Mouse (Mus musculus): ENCODE data around the gene St3gal6. TPM values are rescaled to one million over a fixed set of nuclear protein-coding genes. Genes with fewer than 3 reads are reported as not detected.

The St3gal6 gene
- polyA plus RNA-seq, 1 experiment, result not detected

DNA sequence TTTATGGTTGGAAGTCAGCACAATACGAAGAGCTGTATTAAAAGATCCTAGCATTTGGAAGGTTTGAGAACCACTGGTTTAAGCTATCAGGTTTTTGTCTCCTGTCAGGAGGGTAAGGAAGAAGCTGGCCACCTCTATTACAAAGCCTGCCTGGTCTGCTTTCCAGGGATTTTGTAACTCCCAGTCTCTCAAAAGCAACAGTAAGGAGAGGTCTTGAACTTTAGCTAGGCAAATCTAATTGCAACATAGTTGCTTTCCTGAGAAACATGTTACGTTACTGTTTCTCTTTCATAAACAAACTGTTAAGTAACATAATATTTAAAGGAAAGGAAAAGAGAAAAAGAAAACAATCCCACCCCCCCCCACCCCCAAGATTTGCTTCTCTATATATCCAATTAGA, 12.0 kb upstream of the St3gal6 start:
- Histone ChIP-seq H3K4me1 (ENCODE audit: control insufficient read depth, insufficient read depth, low read length) (no peaks in the 10 kb centered on the region), H3K27ac (ENCODE audit: insufficient read depth, low read depth, low read length) (no peak overlapping the region), H3K4me3 (ENCODE audit: insufficient read depth, low read depth, low read length) (no peak overlapping the region)
- TF ChIP-seq POLR2A (IDR thresholded peaks at IDR 0.05; ENCODE audit: insufficient read depth, low read depth, low read length) (no peak), CTCF (IDR thresholded peaks at IDR 0.05; ENCODE audit: insufficient read depth, low read depth, low read length) (no peak)
- 94% methylated on average over 2 of the region's 2 CpGs for WGBS

DNA sequence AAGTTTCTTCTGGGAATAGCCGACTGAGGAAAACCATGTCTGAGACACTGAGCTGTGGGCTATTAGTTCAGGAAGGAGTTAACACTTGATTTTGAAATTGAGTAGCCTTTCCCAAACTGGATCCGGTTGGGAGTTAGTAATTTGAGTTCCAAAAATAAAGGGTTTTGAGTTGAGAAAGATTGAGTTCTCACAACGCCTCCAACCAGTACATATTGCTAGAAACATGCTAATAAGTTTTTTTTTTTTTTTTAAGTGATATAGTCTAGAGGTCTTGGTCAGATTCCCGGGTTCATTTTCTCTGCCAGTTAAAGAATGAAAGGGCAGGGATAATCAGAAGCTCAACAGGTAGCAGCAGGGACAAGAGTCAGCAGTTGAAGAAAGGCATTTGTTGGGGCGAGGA, 11.2 kb upstream of the St3gal6 start:
- WGBS, result 57% methylated on average over 5 of the region's 5 CpGs
- no peak overlapping the region for H3K27ac ChIP-seq (ENCODE audit: insufficient read depth, low read depth, low read length)
- no peak overlapping the region for H3K4me3 ChIP-seq (ENCODE audit: insufficient read depth, low read depth, low read length)
- TF ChIP-seq CTCF (IDR thresholded peaks at IDR 0.05; ENCODE audit: insufficient read depth, low read depth, low read length), result no peak
- no peak for TF ChIP-seq POLR2A (IDR thresholded peaks at IDR 0.05; ENCODE audit: insufficient read depth, low read depth, low read length)
- H3K4me1 ChIP-seq (ENCODE audit: control insufficient read depth, insufficient read depth, low read length), result no peaks in the 10 kb centered on the region

DNA sequence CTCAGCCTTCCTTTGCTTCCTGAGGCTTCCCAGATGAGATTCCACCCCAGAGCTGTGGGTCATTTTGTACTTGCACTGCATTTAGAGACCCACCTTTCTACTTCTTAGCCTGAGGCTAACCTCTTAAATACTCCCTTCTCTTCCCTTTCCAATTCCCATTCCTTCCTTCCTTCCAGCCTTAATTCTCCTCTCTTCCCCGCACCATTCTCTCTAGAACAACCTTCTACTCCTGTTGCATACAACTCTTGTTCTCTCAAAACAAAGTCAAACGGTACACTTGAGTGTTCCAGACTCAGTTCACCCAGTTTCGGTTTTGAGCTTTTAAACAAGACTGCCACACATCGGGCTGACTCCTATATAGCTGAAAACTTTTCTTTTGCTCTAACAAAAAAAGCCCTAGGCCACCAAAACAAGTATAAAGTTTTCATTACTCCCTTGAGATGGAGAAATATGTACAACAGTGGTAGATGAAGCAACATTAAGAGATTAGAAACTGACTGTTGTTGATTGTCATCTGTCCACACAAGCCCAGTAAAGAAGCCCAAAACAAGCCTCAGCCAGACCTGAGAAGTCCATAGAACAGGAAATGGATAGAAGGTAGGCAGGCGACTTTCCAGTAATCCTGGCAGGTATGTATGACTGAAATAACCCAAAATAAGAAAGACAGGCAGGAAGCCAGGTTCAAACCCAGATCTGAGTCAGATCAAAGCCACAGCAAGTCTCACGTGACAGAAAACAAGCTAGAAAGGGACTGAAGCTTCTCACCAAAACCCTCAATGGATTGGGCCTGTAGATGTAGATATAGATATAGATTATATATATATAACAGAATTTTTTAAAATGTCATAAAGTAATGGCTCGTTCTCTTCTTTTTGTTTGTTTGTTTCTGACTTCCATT, 10.5 kb upstream of the St3gal6 start:
- TF ChIP-seq CTCF (IDR thresholded peaks at IDR 0.05; ENCODE audit: insufficient read depth, low read depth, low read length) (no peak), POLR2A (IDR thresholded peaks at IDR 0.05; ENCODE audit: insufficient read depth, low read depth, low read length) (no peak)
- Histone ChIP-seq H3K4me3 (ENCODE audit: insufficient read depth, low read depth, low read length) (no peak overlapping the region), H3K27ac (ENCODE audit: insufficient read depth, low read depth, low read length) (no peak overlapping the region), H3K4me1 (ENCODE audit: control insufficient read depth, insufficient read depth, low read length) (no peaks in the 10 kb centered on the region)
- WGBS, result 91% methylated on average over 7 of the region's 7 CpGs

DNA sequence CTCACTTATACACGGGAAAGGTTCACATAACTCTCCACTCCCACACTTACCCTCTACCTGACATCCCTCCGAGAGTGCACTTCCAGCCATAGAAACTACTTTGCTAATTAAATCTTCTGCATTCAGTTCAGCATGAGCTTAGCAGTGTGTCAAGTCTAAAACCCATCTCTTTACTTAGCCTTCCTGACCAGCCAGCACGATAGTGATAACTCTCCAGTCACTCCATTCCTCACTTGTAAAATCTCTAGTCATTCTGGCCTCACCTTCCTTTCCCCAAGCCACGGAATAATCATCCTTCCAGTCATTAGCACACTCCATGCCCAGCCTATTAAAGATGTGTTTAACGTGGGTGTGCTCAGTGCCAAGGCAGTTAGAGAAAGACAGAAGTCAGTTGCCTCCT, 9.7 kb upstream of the St3gal6 start:
- TF ChIP-seq POLR2A (IDR thresholded peaks at IDR 0.05; ENCODE audit: insufficient read depth, low read depth, low read length) (no peak), CTCF (IDR thresholded peaks at IDR 0.05; ENCODE audit: insufficient read depth, low read depth, low read length) (no peak)
- 74% methylated on average over 5 of the region's 5 CpGs for WGBS
- no peaks in the 10 kb centered on the region for H3K4me1 ChIP-seq (ENCODE audit: control insufficient read depth, insufficient read depth, low read length)
- no peak overlapping the region for H3K4me3 ChIP-seq (ENCODE audit: insufficient read depth, low read depth, low read length)
- H3K27ac ChIP-seq (ENCODE audit: insufficient read depth, low read depth, low read length), result no peak overlapping the region

DNA sequence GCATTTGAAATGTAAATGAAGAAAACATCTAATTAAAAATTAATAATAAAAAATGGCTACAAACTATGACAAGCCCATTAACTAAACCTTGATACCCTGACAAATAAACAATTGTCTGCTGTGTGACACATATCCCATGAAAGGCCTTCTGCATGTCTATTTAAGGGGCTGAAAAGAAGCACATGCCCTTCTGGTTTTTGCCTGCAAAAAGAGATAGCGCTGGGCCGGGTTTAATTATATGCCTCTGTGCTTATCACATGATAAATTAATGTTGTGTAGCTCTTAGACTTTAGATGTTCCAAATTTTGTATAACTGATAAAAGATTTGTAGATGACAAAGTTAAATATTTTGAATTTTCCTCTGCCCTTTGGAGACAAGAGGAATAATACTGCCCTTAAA, 9.2 kb upstream of the St3gal6 start:
- no peaks in the 10 kb centered on the region for H3K4me1 ChIP-seq (ENCODE audit: control insufficient read depth, insufficient read depth, low read length)
- no peak overlapping the region for H3K4me3 ChIP-seq (ENCODE audit: insufficient read depth, low read depth, low read length)
- no peak for TF ChIP-seq POLR2A (IDR thresholded peaks at IDR 0.05; ENCODE audit: insufficient read depth, low read depth, low read length)
- no peak for TF ChIP-seq CTCF (IDR thresholded peaks at IDR 0.05; ENCODE audit: insufficient read depth, low read depth, low read length)

DNA sequence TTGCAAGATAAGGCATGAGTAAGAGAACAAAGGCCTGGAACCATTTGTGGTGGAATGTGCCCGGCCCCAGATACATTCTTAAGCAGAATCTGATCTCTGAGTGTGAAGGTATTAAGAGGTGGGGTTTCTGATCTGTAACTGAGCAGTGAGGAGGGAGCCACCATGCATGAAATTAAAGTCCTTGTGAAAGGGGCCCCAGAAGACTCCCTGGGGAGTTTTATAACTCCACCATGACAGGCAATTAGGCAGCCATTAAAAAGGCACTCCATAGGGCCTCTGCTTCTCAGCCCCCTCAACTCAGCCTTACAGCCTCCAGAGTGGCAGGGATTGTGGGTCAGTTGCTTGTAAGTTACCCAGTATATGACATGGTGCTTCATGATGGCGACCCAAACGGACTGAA, 8.5 kb upstream of the St3gal6 start:
- TF ChIP-seq POLR2A (IDR thresholded peaks at IDR 0.05; ENCODE audit: insufficient read depth, low read depth, low read length) (no peak), CTCF (IDR thresholded peaks at IDR 0.05; ENCODE audit: insufficient read depth, low read depth, low read length) (no peak)
- Histone ChIP-seq H3K27ac (ENCODE audit: insufficient read depth, low read depth, low read length) (no peak overlapping the region), H3K4me3 (ENCODE audit: insufficient read depth, low read depth, low read length) (no peak overlapping the region), H3K4me1 (ENCODE audit: control insufficient read depth, insufficient read depth, low read length) (no peaks in the 10 kb centered on the region)
- 82% methylated on average over 3 of the region's 3 CpGs for WGBS

More for the DNA sequence above, 9.2 kb upstream of the St3gal6 start:
- no peak overlapping the region for H3K27ac ChIP-seq (ENCODE audit: insufficient read depth, low read depth, low read length)
- 79% methylated on average over 2 of the region's 2 CpGs for WGBS

DNA sequence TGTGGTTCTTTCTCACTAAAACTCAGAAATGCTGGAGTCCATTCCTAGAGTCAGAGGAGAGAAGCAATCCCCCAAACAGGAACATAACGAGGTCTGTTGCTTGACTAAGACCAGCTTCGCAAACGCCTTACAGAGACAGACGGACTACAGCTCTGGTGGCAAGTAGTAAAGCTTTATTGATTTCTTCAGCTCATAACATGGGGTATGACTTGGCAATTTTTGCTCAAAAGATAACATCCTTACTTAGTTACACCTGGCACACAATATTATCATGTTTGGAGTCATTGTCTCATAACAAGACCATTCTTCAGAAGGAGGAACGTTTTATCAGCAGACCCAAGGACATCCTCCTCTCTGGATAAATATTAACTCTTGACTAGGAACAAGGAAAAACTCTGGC, 3.8 kb upstream of the St3gal6 start:
- H3K4me1 ChIP-seq (ENCODE audit: control insufficient read depth, insufficient read depth, low read length), result no peaks in the 10 kb centered on the region
- 75% methylated on average over 5 of the region's 5 CpGs for WGBS
- no peak overlapping the region for H3K27ac ChIP-seq (ENCODE audit: insufficient read depth, low read depth, low read length)
- TF ChIP-seq CTCF (IDR thresholded peaks at IDR 0.05; ENCODE audit: insufficient read depth, low read depth, low read length) (no peak), POLR2A (IDR thresholded peaks at IDR 0.05; ENCODE audit: insufficient read depth, low read depth, low read length) (no peak)
- H3K4me3 ChIP-seq (ENCODE audit: insufficient read depth, low read depth, low read length), result no peak overlapping the region

DNA sequence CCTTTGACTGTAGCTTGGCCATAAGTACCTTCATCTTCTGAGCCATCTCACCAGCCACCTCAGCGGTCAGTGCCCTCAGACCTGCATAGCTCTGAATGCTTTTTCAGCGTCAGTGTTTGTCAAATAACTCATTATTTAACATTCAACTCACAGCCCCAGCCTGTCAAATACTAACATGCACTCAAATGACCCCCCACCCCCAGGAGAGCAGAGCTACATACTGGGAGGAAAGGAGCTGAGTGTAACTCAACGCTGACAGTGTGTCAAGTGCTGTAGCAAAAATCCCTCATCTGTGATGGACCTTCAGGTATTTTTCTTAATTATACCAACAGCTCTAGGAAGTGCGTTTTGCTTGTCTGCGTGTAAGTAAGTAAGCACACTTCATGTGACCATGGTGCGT, 2.7 kb upstream of the St3gal6 start:
- 92% methylated on average over 6 of the region's 6 CpGs for WGBS
- TF ChIP-seq CTCF (IDR thresholded peaks at IDR 0.05; ENCODE audit: insufficient read depth, low read depth, low read length) (no peak), POLR2A (IDR thresholded peaks at IDR 0.05; ENCODE audit: insufficient read depth, low read depth, low read length) (no peak)
- no peak overlapping the region for H3K4me3 ChIP-seq (ENCODE audit: insufficient read depth, low read depth, low read length)
- no peak overlapping the region for H3K27ac ChIP-seq (ENCODE audit: insufficient read depth, low read depth, low read length)
- no peaks in the 10 kb centered on the region for H3K4me1 ChIP-seq (ENCODE audit: control insufficient read depth, insufficient read depth, low read length)

DNA sequence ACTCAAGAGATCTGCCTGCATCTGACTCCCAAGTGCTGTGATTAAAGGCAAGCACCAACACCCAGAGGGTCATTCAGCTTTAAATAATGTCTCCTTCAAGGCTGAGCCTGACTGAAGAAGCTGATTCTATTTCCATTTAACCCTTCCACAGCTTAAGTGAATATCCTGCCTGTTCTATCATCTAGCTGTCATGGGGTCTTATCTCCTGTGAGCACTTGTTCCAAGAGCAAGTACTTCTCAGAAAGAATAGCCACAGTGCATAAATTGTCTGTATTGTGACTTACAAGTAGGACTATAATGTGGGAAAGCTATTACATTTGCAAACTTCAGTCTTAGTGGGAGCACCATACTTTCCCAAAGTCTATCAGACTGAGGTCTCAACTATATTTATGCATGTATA, 1.8 kb upstream of the St3gal6 start:
- TF ChIP-seq POLR2A (IDR thresholded peaks at IDR 0.05; ENCODE audit: insufficient read depth, low read depth, low read length) (no peak), CTCF (IDR thresholded peaks at IDR 0.05; ENCODE audit: insufficient read depth, low read depth, low read length) (no peak)
- no peak overlapping the region for H3K4me3 ChIP-seq (ENCODE audit: insufficient read depth, low read depth, low read length)
- H3K4me1 ChIP-seq (ENCODE audit: control insufficient read depth, insufficient read depth, low read length), result no peaks in the 10 kb centered on the region
- no peak overlapping the region for H3K27ac ChIP-seq (ENCODE audit: insufficient read depth, low read depth, low read length)
